Mouse (Mus musculus): ENCODE results near the gene Med27.

DNA sequence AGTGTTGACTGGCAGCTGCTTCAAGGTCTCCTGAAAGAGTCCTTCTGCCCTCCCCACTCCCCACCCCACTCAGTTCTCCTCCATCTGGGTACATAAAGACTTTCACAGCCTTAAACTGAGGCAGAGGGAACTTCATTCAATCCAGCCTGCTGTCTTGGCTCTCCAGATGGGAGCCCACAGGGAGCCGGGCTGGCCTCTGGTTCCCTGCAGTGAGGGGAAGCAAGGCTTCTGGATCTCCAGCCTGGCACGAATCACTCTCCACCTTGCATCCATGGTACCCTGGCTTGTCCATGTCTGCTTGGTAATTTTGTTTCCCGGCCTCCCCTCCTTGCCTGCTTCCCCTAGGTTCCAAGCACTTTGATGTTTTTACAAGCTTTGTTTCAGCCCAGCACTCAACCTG, 172.8 kb downstream of the Med27 start:
- TF ChIP-seq CTCF (IDR thresholded peaks at IDR 0.05; ENCODE audit: low read depth) = no peak
- no peak for TF ChIP-seq EP300 (IDR thresholded peaks at IDR 0.05; ENCODE audit: low read depth)
